Mouse (Mus musculus): ENCODE measurements around the gene Tbc1d4.

Tbc1d4 gene

DNA sequence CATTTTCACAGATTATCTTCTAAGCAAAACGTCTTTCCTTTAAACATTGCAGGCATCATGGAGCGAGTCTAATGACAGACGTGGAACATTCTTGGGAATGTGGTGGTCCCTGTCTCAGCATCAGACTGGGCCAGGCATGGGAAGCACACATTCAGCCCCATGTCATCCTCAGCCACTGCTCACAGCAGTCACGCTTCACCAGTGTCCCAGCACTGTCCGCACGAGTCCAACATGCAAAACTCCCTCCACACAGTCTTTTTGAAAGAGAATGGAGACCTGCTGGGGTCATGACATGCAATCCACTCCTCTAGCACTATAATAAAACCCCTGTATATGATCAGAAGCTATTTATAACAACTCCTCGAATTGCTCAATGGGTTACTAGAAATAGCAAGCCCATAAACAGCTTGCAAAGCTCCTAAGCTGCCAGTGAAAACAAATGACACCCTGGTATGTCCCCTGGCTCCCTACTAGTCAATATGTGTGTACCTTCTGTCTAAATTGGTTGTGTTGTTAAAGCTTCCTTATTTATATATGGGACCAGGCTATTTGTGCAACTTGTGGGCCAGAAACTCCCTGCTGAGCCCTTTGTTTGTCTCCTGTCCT, 76.8 kb downstream of the Tbc1d4 start:
- DNase-seq (ENCODE audit: low read depth, low spot score), result no peak

DNA sequence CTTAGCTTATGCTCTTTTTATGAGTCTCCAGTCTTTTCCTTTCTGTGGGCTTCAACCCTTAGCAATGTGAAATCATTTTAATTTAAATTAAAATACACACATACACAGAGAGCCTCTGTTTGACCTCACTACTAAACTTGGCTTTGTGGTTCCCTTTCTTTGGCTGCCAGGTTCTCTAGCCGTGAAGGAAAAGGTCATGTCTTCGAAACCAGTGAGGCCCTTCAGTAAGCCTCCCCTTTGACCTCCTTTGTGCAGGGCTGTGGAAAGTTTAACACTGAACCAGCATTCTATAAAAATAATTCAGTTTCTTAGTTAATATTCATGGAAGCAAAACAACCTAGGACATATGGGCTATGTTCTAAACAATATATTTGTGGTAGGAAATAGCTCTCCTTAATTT, 78.5 kb downstream of the Tbc1d4 start:
- DNase-seq (ENCODE audit: low read depth, low spot score), result no peak

DNA sequence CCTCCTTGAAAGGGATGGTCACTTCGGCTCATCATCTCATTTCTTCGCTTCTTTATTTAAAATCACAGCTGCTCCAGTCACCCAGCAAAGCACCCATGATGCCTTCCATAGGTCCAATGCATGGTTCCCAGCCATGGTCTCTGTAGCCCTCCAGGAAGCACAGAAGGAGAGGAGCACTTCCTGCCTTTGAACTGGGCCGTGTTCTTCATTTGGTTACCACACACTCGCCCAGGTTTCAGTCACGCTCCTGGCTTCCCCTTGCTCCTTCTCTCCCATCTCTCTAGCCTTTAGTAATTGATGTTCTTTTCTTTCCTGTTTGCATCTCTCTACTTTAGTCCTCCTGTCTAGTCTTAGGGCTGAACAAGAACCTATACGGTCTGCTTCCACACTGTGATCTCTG, 79.8 kb downstream of the Tbc1d4 start:
- no peak for DNase-seq (ENCODE audit: low read depth, low spot score)

DNA sequence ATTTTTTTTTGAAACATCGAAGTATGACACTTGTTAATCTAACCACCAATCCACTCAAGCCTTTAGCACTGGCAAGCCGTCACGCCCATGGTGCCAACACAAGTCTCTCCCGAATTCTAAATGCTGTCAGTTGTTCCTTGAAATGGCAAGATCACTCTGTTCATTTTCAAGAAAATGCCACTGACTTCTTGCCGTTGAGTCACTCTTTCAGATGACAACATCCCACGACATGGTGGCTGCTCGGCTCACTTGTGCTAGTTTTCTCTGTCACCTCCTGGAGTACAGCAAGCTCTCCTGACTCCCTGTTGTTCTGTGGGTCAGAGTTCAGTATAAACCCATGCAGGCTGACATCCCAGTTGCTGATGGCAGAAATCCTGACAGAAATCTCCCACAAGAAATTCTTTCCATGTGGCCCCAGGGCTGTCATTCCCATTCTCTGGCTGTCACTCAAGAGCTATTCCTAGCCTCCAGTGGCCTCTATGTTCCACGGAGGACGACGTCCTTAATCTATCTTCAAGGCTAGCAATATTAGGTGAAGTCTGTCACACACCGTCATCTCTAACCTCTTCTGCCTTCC, 81.5 kb downstream of the Tbc1d4 start:
- DNase-seq (ENCODE audit: low read depth, low spot score), result no peak

DNA sequence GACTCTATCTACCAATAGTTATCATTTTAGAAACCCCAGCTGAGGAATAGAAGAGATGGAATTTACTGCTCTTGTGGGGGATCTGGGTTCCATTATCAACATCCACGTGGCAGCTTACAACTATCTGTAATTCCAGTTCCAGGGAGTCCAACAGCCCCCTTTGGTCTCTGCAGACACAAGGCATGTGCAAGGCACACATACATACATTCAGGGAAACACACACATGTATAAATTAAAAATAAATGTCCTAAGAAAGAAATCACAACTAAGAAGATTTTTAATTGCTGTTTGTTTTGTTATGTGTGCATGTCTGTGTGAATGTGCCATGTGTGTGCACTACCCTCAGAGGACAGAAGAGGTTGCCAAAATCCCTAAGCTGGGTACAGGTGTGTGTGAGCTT, 82.5 kb downstream of the Tbc1d4 start:
- no peak for DNase-seq (ENCODE audit: low read depth, low spot score)

DNA sequence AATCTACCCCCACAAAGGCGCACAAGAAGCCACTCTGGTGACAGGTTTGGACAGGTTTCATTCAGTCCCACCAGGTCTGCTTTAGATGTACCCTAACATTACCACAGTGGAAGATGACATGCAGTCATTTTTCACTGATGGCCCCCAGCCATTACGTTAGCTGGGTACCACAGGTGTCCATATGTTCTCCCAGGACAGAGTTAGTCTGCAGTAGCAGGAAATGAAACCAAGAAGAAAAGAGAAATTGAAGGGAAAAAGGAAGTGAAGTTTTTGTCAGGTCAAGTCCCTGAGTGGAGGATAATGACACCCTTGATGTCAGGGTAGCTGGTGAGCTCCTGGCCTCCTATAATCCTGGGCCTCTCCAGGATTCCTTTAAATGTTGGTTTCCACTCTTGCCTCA, 89.0 kb downstream of the Tbc1d4 start:
- no peak for DNase-seq (ENCODE audit: low read depth, low spot score)

DNA sequence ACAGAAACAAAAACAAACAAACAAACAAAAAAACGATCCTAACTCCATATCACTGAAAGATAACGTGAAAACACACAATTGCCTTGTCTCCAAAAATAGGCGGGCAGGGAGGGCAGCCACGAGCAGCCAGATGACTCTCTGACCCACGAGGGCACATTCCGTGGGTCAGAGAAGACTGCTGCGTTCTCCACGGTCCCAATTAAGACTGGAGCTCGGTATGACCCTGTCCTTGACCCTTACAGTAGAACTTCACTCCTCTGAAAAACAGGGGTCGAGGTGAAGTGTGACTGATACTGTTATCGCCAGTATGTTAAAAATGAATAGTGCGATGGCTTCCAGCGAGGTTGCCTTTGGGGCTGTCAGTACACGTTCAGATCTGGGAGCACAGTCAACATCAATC, 90.7 kb downstream of the Tbc1d4 start:
- DNase-seq (ENCODE audit: low read depth, low spot score), result no peak

DNA sequence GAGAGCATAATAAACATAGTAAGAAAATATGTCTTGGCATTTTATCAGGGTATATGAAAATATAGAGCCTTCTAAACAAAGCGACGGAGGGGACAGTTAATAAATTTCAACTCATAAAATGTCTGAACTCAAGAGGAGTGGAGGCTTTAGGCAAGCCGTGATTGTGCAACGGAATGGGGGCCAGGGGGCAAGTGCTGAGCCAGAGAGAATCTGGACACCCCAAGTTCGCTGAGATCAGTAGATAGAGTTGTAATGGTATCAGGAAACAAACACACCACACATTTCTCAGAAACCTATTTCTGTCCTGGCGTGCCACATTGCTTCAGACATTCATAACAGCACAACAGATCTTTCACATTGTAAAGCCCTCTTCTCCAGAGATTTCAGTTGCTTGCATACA, 91.2 kb downstream of the Tbc1d4 start:
- no peak for DNase-seq (ENCODE audit: low read depth, low spot score)

DNA sequence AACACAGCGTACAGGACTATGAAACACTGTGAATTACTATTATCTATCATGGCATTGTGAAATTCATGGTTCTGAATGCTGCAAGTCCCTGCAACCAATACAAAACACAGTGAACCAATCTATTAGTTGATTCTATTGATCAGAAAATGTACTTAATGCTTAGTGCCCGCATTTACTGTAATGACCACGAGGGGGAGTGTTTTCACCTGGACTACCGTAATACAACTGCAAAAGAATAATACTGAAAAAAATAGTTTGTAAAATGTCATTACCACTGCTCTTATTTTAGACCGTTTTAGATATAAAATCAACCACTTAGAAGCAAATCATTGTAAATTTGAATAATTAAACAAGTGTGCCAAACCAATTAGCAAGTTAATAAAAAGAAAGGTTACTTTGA, 91.7 kb downstream of the Tbc1d4 start:
- no peak for DNase-seq (ENCODE audit: low read depth, low spot score)

DNA sequence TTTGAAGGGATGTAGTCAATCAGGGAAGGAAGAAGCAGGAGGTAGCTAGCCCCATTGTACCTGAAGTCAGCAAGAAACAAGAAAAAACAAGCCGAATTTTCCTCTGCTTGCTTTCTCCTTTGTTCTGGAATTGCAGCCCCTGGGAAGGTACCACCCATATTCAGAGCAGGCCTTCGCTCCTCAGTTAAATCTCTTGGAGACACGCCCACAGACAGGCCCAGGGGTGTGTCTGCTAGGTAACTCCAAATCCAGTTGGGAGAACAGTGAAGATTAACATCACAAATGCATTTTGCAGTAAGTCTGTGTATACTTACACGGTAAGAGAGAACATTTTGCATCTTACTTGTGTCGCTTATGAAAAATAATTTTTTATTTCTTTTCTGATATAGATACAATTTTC, 92.1 kb downstream of the Tbc1d4 start:
- DNase-seq (ENCODE audit: low read depth, low spot score), result no peak

DNA sequence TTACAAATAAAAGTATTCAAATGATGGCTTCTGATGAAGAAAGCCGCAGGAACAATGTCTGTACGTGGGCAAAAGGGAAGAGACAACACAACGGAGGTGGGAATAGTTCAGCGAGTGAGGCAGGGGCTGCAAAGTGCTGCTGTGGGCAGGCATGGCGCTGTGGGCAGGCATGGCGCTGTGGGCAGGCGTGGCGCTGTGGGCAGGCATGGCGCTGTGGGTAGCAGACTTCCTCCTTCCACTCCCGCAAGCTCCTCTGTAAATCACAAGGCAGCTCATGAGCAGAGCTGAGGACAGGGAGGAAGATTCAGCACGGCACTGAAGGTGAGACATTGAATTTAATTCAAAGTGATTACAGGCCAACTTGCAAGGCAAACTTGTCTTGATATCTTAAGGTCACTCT, 93.0 kb downstream of the Tbc1d4 start:
- no peak for DNase-seq (ENCODE audit: low read depth, low spot score)

DNA sequence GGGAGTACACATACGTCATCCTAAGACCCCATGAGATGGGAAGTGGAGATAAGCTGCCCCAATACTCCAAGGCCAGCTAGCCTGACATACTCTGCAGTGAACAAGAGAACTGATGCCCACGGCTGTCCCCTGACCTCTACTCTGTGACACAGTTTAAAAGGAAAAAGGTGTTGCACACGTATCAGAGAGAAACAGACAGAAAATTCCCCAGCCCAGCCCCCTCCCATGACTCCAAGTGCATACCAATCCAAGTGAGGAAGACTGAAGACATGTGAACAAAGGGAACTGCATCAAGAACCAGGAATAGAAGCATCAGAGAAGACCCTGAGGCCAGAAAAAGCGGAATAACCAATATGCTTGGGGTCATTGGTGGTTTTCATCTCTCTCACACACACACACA, 93.7 kb downstream of the Tbc1d4 start:
- no peak for DNase-seq (ENCODE audit: low read depth, low spot score)

DNA sequence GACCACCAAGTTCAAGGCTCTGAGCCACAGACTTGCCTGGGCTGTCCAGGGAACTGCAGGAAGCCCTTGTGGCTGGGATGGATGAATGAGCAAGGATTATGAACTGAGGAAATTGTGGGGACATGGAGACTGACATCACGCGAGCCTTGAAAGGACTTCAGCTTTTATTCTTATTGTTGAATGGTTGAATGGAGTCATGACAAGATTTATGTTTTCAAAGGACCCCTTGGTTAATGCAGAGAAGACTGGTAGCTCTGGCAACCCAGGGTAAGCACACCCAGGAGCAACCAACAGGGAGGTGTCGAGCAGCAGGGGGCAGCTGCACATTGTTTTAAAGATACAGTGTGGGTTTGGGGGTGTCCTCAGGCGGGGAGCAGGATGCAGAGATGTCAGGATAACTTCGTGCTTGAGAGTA, 94.4 kb downstream of the Tbc1d4 start:
- DNase-seq (ENCODE audit: low read depth, low spot score), result no peak

DNA sequence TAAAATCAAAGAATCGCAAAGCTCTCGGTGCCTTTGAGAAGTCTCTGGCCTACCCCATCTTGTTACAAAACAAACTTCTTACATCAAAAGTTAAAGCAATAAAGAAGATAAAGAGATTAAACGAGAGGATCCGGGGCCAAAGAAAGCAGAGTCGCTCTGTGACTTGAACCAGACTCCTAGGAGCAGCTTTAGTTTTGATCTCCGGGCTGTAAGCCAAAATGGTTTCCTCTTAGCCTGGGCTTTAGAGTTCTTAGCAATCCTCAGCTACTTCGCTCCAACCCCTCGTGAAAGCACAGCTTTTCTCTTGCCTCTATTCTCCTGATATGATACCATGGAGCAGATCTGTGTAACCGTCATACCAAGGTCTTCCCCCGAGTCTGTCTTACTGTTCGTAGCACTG, 95.8 kb downstream of the Tbc1d4 start:
- no peak for DNase-seq (ENCODE audit: low read depth, low spot score)

DNA sequence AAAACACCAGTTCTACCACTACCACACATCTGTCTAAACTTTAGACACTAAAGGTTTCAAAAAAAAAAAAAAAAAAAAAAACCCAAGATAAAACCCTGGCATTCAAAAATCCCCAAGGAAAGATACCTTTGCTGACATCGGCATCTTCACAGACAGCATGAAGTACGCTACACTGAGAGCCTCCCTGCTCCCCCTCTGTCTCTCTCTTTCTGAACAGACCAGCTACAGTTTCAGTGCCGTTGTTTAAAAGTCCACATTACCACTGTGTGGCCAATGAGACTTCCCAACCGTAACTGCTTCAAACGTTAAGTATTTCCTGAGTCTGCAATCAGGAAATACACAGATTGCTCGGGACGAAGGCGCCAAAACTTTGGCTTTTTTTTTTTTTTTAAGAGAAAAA, 97.6 kb downstream of the Tbc1d4 start:
- DNase-seq (ENCODE audit: low read depth, low spot score), result no peak

DNA sequence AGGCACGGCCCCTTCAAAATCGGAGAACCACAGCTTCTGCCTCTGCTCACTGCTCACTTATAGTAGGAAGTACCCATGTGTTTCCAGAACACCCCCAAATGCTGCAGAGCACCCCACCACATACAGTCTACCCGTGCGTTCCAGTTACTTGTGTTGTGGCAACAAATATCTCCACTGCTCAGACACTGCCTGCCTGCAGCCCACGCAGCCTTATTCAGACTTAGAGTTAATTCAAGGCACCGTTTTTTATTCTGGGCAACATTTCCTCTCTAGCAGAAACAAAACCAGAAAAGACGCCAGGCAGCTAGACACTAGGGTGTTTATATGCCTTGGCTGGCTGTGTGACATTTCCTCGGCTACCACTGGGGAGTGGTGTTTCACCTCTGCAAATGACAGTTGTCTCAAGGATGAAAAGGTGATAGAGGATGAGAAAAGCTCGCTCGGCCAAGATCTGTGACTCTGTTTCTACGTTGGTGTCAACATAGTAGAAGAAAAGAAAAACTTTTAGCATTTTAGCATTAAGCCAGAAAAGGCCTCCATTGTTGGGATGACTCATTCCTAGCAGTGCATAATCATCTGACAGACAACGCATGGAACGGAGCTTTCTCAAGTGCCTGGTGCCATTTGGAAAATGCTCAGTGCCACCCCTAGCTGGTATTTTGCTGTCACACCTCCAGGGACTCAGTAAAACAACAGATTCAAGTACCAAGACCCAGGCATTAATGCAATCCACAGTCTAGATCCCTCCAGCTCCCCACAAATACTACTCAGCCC, 98.3 kb downstream of the Tbc1d4 start:
- peak; percentile 83 for DNase-seq (ENCODE audit: low read depth, low spot score)

DNA sequence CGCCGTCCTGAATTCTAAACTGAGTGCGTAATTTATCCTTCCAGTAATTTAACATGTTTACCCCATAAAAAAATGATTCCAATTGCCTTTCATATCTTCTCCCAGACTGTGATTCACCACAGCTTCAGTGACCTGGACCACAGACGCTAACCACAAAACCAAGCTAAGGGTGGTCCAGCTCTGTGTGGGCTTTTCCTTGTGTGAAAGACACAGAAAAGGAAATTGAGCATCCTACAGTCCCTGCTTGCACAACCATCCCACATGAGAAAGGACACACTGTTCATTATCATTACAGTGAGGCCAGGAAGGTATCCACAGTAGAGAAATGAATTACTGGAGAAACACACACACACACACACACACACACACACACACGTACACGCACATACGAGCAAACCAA, 99.2 kb downstream of the Tbc1d4 start:
- DNase-seq (ENCODE audit: low read depth, low spot score), result no peak

DNA sequence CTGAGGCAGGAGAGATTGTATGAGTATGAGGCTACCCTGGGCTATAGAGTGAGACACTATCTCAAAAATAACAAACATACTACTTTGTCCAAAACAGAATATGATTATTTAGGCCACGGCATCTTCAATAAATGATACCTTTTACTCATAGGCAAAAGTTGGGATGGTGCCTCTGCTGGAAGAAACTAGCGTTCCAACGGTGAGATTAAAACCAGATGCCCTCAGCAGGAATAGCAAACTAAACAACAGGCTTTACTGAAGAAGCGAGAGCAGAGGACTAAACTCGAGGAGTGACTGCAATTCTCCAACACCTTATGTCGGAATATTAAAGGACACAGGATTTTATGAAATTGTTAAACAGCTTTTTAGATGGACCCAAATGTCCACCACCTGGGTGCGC, 101.0 kb downstream of the Tbc1d4 start:
- no peak for DNase-seq (ENCODE audit: low read depth, low spot score)

DNA sequence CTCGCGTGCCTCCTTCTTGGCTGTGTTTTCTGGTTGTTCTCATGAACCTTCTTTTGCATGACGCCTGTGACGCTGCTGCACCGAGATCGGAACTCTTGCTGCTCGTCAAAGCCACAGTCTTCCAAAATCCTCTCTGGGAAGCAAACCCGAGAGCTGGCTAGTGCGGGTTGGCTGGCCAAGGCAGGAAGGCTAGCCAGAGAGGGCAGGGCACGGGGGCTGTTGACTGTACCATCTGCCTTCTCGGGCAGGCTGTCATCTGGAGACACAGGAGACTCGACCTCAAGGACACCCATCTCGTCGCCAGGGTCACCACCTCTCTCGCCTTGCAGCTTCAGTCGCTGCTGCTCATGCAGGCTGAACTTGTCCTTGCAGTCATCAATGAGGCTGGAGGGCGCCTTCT, 101.8 kb downstream of the Tbc1d4 start:
- DNase-seq (ENCODE audit: low read depth, low spot score), result no peak

DNA sequence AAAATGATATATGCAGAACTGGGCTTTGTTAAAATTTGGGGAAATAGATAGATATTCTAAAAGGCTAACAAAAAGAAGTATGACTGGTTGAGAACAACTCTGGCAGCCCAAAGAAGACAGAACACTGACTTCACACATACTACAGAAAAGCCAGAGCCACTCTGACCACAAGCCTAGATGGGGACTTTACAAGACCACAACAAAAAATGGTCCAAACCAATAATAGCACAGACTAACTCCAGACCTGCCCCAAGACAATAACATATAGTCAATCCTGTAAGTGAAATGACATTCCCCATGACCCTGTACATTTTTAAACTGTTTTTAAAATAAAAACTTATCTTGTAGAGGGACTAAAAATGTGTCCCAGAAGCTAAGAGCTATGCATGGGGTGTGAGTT, 103.2 kb downstream of the Tbc1d4 start:
- DNase-seq (ENCODE audit: low read depth, low spot score), result no peak

DNA sequence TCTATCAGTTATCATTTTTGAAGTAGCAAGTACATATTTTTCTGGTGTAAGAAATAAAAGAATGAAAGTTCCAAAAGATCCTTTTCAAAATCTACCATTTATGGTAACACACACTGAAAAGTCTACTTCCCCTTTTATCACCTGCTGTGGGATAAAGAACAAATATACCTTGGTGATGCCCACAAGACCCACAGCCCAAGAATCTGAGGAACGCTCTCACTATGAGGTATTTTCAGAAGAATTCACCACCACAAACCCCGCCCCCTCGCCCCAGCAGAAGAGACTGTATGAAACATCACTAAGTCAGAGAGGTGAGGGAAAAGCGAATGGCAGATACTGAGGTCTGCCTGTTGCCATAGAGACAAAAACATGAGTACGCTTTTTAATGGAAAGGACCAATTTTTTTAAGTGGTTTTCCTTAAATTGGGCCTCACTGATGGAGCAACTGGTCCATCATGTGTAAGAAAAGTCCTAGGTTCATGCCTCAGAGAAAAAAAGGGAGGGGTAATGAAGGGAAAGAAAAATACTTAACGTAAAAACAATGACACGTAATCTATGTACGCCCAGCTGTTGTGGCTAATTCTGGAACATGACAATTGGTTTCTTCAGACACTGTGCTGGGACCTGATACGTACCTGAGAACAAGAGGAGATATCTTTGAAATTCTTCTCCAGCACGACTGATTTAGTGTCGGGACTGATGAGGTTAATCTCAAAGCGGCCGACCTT, 104.4 kb downstream of the Tbc1d4 start:
- DNase-seq (ENCODE audit: low read depth, low spot score), result no peak

DNA sequence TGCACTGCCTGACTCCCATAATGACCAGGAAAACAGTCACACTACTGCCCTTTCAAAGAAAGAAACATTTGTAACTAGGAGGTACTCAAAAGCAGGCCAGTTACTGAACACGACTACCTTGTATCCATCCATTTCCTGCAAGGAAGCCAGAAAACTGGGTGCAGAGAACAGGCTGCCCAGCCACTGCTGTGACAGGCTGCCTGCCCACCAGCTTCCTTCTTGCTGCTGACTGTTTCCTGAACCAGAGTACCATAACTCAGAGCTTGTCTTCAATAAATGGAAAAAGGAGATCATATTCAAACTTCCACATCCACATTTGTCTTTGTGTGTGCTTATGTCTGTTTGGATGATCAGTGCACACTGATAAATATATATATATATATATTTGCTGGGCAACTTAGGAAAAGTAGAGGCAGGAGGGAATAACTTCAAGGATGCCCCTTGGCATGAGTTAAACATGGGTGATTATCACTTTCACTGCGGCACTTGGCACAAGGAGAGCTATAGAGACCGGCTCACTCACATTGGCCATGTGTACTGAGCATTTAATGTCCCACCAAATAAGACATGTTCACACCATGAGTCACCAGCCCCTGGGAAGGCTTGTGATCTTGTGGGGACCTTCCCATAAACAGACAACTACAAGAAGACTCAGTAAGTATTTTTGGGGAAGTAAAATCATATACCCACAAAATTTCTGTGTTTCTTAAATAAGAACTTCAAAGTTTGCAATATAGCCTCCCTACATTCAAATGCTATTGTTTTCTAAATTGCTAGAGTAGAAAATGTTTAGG, 105.6 kb downstream of the Tbc1d4 start:
- DNase-seq (ENCODE audit: low read depth, low spot score), result no peak
